Mouse (Mus musculus) cerebellum, adult 9-11 months (tissue): ENCODE measurements around the gene Bpifa2.
"Not testable (repeated sequence)": the region's sequence is repeated elsewhere in the genome, so short reads cannot be mapped to it uniquely, and the experiment has no call there.

Experiments
- DNase-seq: peaks from one replicate; pipeline ENCODE4 v3.0.0; 2022

Gene Bpifa2

GRCm38 (mm10) chr2:154007965-154008364, at the start of gene Bpifa2:
Gene Bpifa2, plus strand, starts transcription at chr2:154008265.
- no peak for DNase-seq

GRCm38 (mm10) chr2:153962821-153963331, 45.2 kb upstream of the Bpifa2 start:
- DNase-seq: peak; percentile 86

- peak; percentile 97 for DNase-seq
Observed at GRCm38 (mm10) chr2:153963334-153963733, 44.7 kb upstream of the Bpifa2 start.

GRCm38 (mm10) chr2:153970221-153970620, 37.8 kb upstream of the Bpifa2 start:
- no peak for DNase-seq

GRCm38 (mm10) chr2:153974582-153974981, 33.5 kb upstream of the Bpifa2 start, which contains the start of gene Bpifa6:
Gene Bpifa6, plus strand, starts transcription at chr2:153974945.
- DNase-seq: no peak

- peak; percentile 72 for DNase-seq
Observed at GRCm38 (mm10) chr2:153995770-153996169, 12.3 kb upstream of the Bpifa2 start.

GRCm38 (mm10) chr2:154000501-154000900, 7.6 kb upstream of the Bpifa2 start:
- no peak for DNase-seq

GRCm38 (mm10) chr2:154001056-154001455, 7.0 kb upstream of the Bpifa2 start:
- DNase-seq: no peak

GRCm38 (mm10) chr2:154004456-154004855, 3.6 kb upstream of the Bpifa2 start:
- no peak for DNase-seq

GRCm38 (mm10) chr2:154005094-154005493, 3.0 kb upstream of the Bpifa2 start:
- no peak for DNase-seq

- DNase-seq: no peak
Observed at GRCm38 (mm10) chr2:154005734-154006133, 2.3 kb upstream of the Bpifa2 start.

GRCm38 (mm10) chr2:154006331-154006730, 1.7 kb upstream of the Bpifa2 start:
- no peak for DNase-seq

- no peak for DNase-seq
Observed at GRCm38 (mm10) chr2:154007381-154007780, 684 bp upstream of the Bpifa2 start.

GRCm38 (mm10) chr2:154017990-154018389, 9.9 kb downstream of the Bpifa2 start:
- DNase-seq: no peak

- not testable (repeated sequence) for DNase-seq
Observed at GRCm38 (mm10) chr2:154024676-154025075, 16.6 kb downstream of the Bpifa2 start.

- DNase-seq: peak; percentile 51
Observed at GRCm38 (mm10) chr2:154038932-154039331, 30.9 kb downstream of the Bpifa2 start.

GRCm38 (mm10) chr2:154044743-154045142, 36.7 kb downstream of the Bpifa2 start:
- no peak for DNase-seq

- DNase-seq: no peak
Observed at GRCm38 (mm10) chr2:154058690-154059089, 50.6 kb downstream of the Bpifa2 start.
